Mouse (Mus musculus) small intestine, adult 2 months (tissue): Measurements from ENCODE around the gene Slc22a29.

ENCODE experiments used
- CTCF ChIP-seq: fragments of 200-500 bp; IDR thresholded peaks from 2 replicates; pipeline ENCODE4 v1.5.1; 2012; ENCODE audit warnings: low read depth, mild to moderate bottlenecking, control low read depth, inconsistent platforms, low read length, moderate library complexity, mixed read lengths; ENCODE audit not compliant: insufficient replicate concordance, insufficient read length; ENCODE audit errors: extremely low read depth
- POLR2A ChIP-seq: fragments of 200-500 bp; IDR thresholded peaks from 2 replicates; pipeline ENCODE4 v1.6.1; 2012; ENCODE audit warnings: low read depth, mild to moderate bottlenecking, control low read depth, inconsistent platforms, low read length, moderate library complexity

- TF ChIP-seq POLR2A (no peak), CTCF (no peak)
Observed at GRCm38 (mm10) chr19:8148787-8149523, 69.7 kb downstream of the Slc22a29 start.
